Mouse (Mus musculus) forebrain, embryonic 16.5 days (tissue): ENCODE results near the gene Tomt. TPM values are rescaled to one million over a fixed set of nuclear protein-coding genes. Genes with fewer than 3 reads are reported as not detected.

Source experiments
- ATAC-seq: fragments of 200-750 bp; cut with Nextera tagmentation; 2 replicates; pipeline ENCODE4 v1.8.0; 2017; ENCODE audit warnings: mild to moderate bottlenecking, moderate library complexity
- H3K27ac ChIP-seq: fragments of 300-500 bp; sonication (generic); 2 replicates; pipeline ENCODE4 v1.5.1; 2014; ENCODE audit warnings: low read length, control low read depth
- H3K27me3 ChIP-seq: fragments of 300-500 bp; sonication (generic); replicated peaks from 2 replicates; pipeline ENCODE4 v1.6.1; 2014; ENCODE audit warnings: low read length; ENCODE audit not compliant: control insufficient read depth, insufficient read depth
- H3K36me3 ChIP-seq: fragments of 300-500 bp; sonication (generic); 2 replicates; pipeline ENCODE4 v1.6.1; 2014; ENCODE audit not compliant: control insufficient read depth, insufficient read depth
- H3K4me1 ChIP-seq: fragments of 300-500 bp; sonication (generic); replicated peaks from 2 replicates; pipeline ENCODE4 v1.6.1; 2014; ENCODE audit warnings: low read length; ENCODE audit not compliant: control insufficient read depth, insufficient read depth
- H3K4me2 ChIP-seq: fragments of 300-500 bp; sonication (generic); 2 replicates; pipeline ENCODE4 v1.6.1; 2014; ENCODE audit warnings: mild to moderate bottlenecking, low read length, control low read depth
- H3K4me3 ChIP-seq: fragments of 300-500 bp; sonication (generic); replicated peaks from 2 replicates; pipeline ENCODE4 v1.5.1; 2014; ENCODE audit warnings: mild to moderate bottlenecking, low read length, control low read depth
- H3K9ac ChIP-seq: fragments of 300-500 bp; sonication (generic); replicated peaks from 2 replicates; pipeline ENCODE4 v1.6.1; 2014; ENCODE audit warnings: low read depth, low read length, control low read depth
- H3K9me3 ChIP-seq: fragments of 300-500 bp; sonication (generic); 2 replicates; pipeline ENCODE4 v1.6.1; 2016; ENCODE audit warnings: low read length; ENCODE audit not compliant: control insufficient read depth
- WGBS: fragments of 180-500 bp; shearing (Covaris S2); extraction: QIAGEN DNeasy Blood & Tissue Kit; methylation state at CpG from one replicate; pipeline ENCODE4 v1.1.7; 2014; 5-methylcytosine and 5-hydroxymethylcytosine counted together
- polyA plus RNA-seq: library from polyadenylated mRNA; unstranded; fragments of >200 nt; fragmentation: Nextera tagmentation; extraction: Ambion mirVana; gene quantifications from 2 replicates; pipeline ENCODE4 v1.2.1, GENCODE M21; 2015

The Tomt gene
- polyA plus RNA-seq, 1 experiment from 2014 or later = 0.54 TPM

DNA sequence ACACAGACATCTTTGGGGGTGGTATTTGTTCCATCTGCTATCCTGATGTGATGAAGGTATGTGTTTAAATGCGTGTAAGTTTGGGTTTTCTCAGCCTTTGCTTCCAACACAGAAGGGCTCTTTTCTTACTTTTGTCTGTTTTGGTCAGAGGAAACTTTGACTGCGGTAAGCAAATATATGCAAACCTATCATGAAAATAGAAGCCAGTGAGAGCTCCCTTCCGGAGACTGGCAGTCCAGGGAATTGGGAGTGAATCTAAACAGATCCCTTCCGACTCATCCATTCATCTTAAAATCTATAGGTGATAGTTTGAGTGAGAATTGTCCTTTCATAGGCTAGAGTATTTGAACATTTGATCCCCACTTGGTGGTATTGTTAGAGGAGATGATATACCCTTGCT lies 17.7 kb downstream of the Tomt start:
- 83% methylated on average over 4 of the region's 4 CpGs for WGBS
- H3K9ac ChIP-seq = no peak overlapping the region
- no peaks in the 10 kb centered on the region; the same call in 1 of the 2 replicates for H3K27me3 ChIP-seq
- H3K36me3 ChIP-seq = no peaks in the 10 kb centered on the region
- H3K4me3 ChIP-seq = no peak overlapping the region
- no peaks in the 10 kb centered on the region for H3K9me3 ChIP-seq
- no peaks in the 10 kb centered on the region for H3K4me1 ChIP-seq
- no peak for ATAC-seq
- no peak overlapping the region for H3K4me2 ChIP-seq
- no peak overlapping the region for H3K27ac ChIP-seq

DNA sequence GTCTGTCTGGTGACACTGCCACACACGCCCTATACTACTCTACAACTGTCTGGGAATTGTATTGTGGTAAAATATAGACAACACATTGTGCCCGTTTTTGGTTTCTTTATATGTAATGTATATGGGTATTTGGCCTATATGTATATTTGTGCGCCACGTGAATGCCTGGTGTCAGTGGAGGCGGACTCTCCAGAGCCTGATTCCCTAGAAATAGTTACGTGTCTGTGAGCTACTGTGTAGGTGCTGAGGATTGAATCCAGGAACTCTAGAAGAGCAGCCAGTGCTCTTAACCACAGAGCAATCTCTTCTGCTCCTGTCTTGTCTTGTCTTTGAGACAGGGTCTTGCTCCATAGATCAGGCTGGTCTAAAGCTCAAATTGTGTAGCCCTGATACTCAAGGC lies 19.9 kb downstream of the Tomt start:
- 82% methylated on average over 6 of the region's 6 CpGs for WGBS
- no peak overlapping the region for H3K4me3 ChIP-seq
- no peak for ATAC-seq
- no peak overlapping the region for H3K9ac ChIP-seq
- H3K4me2 ChIP-seq = no peak overlapping the region
- no peaks in the 10 kb centered on the region; the same call in 1 of the 2 replicates for H3K27me3 ChIP-seq
- no peaks in the 10 kb centered on the region for H3K36me3 ChIP-seq
- H3K27ac ChIP-seq = no peak overlapping the region
- H3K4me1 ChIP-seq = no peaks in the 10 kb centered on the region
- no peaks in the 10 kb centered on the region for H3K9me3 ChIP-seq

DNA sequence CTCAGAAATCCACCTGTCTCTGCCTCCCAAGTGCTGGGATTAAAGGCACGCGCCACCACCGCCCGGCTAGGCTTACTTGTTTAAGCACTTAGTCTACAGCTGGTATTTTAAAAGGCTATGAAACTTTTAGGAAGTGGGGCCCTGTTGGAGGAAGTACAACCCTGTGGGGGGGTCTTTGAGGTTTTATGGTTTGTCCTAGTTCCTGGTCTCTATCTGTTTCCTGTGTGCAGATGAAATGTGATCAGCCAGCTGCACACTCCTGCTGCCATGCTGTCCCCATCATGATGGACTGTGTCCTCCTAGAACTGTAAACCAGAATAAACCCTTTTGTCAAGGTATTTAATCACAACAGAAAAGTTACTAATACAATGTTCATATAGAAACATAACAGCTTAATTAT lies 22.0 kb downstream of the Tomt start:
- no peak overlapping the region for H3K4me3 ChIP-seq
- no peaks in the 10 kb centered on the region for H3K4me1 ChIP-seq
- ATAC-seq = no peak
- H3K9me3 ChIP-seq = no peaks in the 10 kb centered on the region
- WGBS = 91% methylated on average over 4 of the region's 4 CpGs
- no peak overlapping the region for H3K27ac ChIP-seq
- H3K36me3 ChIP-seq = no peaks in the 10 kb centered on the region
- no peak overlapping the region for H3K4me2 ChIP-seq
- H3K9ac ChIP-seq = no peak overlapping the region
- no peaks in the 10 kb centered on the region for H3K27me3 ChIP-seq

- H3K27ac ChIP-seq = no peak overlapping the region
- ATAC-seq = no peak
- no peaks in the 10 kb centered on the region for H3K36me3 ChIP-seq
- no peak overlapping the region for H3K4me2 ChIP-seq
- WGBS = 62% methylated on average over 9 of the region's 9 CpGs
- H3K9ac ChIP-seq = no peak overlapping the region
- H3K4me3 ChIP-seq = no peak overlapping the region
- H3K27me3 ChIP-seq = no peaks in the 10 kb centered on the region
- no peaks in the 10 kb centered on the region for H3K9me3 ChIP-seq
- no peaks in the 10 kb centered on the region for H3K4me1 ChIP-seq
Measured at GRCm38 (mm10) chr7:101882413-101883154, 23.6 kb downstream of the Tomt start.

DNA sequence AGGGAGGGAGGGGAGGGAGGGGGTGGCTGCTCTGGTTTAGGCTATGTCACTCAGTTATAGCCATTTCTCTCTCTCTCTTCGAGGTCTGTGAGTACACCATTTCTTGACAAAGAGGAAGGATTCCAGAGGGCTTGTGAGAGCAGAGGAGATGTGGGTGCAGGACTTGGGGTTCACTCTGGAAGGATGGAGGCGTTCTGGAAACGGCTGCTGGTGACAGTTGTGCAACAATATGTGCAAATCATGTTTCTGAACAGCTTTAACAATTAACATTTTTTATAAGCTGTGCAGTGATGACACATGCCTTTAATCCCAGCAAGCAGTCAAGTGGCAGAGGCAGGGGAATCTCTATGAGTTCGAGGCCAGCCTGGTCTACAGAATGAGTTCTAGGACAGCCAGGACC lies 25.3 kb downstream of the Tomt start:
- no peak overlapping the region for H3K27ac ChIP-seq

GRCm38 (mm10) chr7:101875978-101876377 lies 30.2 kb downstream of the Tomt start:
- no peaks in the 10 kb centered on the region for H3K36me3 ChIP-seq
- no peak overlapping the region for H3K4me3 ChIP-seq
- no peaks in the 10 kb centered on the region for H3K9me3 ChIP-seq
- no peak overlapping the region for H3K4me2 ChIP-seq
- whole genome bisulfite sequencing = 83% methylated on average over 1 of the region's 1 CpGs
- no peaks in the 10 kb centered on the region for H3K27me3 ChIP-seq
- ATAC-seq = no peak
- no peak overlapping the region for H3K9ac ChIP-seq
- no peaks in the 10 kb centered on the region for H3K4me1 ChIP-seq
- no peak overlapping the region for H3K27ac ChIP-seq

More for the DNA sequence above, 25.3 kb downstream of the Tomt start:
- 75% methylated on average over 4 of the region's 4 CpGs for WGBS
- Histone ChIP-seq H3K9me3 (no peaks in the 10 kb centered on the region), H3K4me1 (no peaks in the 10 kb centered on the region), H3K4me3 (no peak overlapping the region), H3K9ac (no peak overlapping the region), H3K36me3 (no peaks in the 10 kb centered on the region), H3K27me3 (no peaks in the 10 kb centered on the region), H3K4me2 (no peak overlapping the region)
- no peak for ATAC-seq

GRCm38 (mm10) chr7:101871296-101871695 lies 34.9 kb downstream of the Tomt start:
- Histone ChIP-seq H3K4me1 (no peaks in the 10 kb centered on the region), H3K4me2 (no peak overlapping the region), H3K9me3 (no peaks in the 10 kb centered on the region), H3K9ac (no peak overlapping the region), H3K4me3 (no peak overlapping the region), H3K27me3 (no peaks in the 10 kb centered on the region), H3K27ac (no peak overlapping the region), H3K36me3 (no peaks in the 10 kb centered on the region)
- 88% methylated on average over 3 of the region's 3 CpGs for WGBS
- ATAC-seq = no peak

DNA sequence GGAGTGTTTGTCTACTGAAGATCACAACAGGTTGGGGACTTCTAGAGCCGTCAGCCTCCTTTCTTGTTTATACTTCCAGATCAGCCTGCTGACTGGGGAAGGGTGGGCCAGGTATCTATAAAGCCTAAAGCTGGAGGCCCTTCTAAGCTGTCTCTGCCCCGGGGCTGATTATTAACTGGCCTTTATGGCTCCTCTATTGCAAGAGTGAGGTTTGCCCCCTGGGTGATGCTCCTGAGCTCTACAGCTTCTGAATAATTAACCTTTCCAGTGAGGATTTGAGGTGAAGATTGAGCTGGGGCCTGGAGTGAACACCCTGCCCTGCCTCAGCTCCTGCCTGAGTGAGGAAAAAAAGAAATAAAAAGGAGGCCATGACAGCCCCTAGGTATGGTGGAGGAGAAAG lies 35.5 kb downstream of the Tomt start, which contains the start of gene Folr1:
Gene Folr1, minus strand, starts transcription at position 160 of the 400 bp plus-strand sequence.
- no peak for ATAC-seq
- no peaks in the 10 kb centered on the region for H3K27me3 ChIP-seq
- no peaks in the 10 kb centered on the region for H3K36me3 ChIP-seq
- no peak within 1 kb of the TSS for H3K27ac ChIP-seq
- H3K4me1 ChIP-seq = no peaks in the 10 kb centered on the region
- no peak within 1 kb of the TSS for H3K4me3 ChIP-seq
- WGBS = 82% methylated on average over 2 of the region's 2 CpGs
- H3K9me3 ChIP-seq = no peaks in the 10 kb centered on the region
- no peak within 1 kb of the TSS for H3K4me2 ChIP-seq
- H3K9ac ChIP-seq = no peak within 1 kb of the TSS

DNA sequence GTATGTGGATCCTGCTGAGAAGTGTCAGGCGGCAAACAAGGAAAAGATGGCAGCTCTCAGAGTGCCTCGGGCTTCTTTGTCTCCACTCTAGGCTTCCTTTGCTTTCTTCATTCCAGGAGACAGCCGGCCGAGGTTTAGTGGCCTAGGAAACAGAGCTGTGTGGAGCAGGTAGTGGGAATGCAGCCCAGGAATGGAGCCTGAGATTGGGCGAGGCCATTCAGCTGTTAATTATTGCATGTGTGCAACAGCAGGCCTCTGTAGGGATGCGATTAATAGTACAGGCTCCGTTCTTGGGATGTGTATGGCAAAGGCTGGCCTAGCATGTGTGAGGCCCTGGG lies 37.0 kb downstream of the Tomt start:
- Histone ChIP-seq H3K9ac (no peak overlapping the region), H3K27ac (no peak overlapping the region), H3K27me3 (no peaks in the 10 kb centered on the region), H3K36me3 (no peaks in the 10 kb centered on the region), H3K9me3 (no peaks in the 10 kb centered on the region), H3K4me1 (no peaks in the 10 kb centered on the region), H3K4me2 (no peak overlapping the region), H3K4me3 (no peak overlapping the region)
- WGBS = 41% methylated on average over 7 of the region's 7 CpGs
- no peak for ATAC-seq
